Mouse (Mus musculus) liver, adult 2 months (tissue): ENCODE results near the gene Tmigd1.

ENCODE experiments used
- CTCF ChIP-seq: fragments of 200-500 bp; IDR thresholded peaks from 2 replicates; pipeline ENCODE4 v1.5.1; 2011; ENCODE audit warnings: low read depth, low read length, control low read depth
- POLR2A ChIP-seq: fragments of 200-500 bp; IDR thresholded peaks from 2 replicates; pipeline ENCODE4 v1.6.1; 2011; ENCODE audit warnings: low read length, control low read depth; ENCODE audit not compliant: insufficient read depth; ENCODE audit errors: extremely low read depth

GRCm38 (mm10) chr11:76879816-76880215 is 22.1 kb upstream of the Tmigd1 start:
- TF ChIP-seq CTCF (no peak), POLR2A (no peak)
